Comparison of ENCODE assay signal across 9 mouse cellular contexts in genomic region chr12:116486404-116486730, GRCm38 (mm10). TPM values are rescaled to one million over a fixed set of nuclear protein-coding genes. Genes with fewer than 3 reads are reported as not detected.
A peak's percentile ranks its signal among the peaks of the same experiment; 100 is the strongest.
DNase-seq lines count a peak whose midpoint lies in the region; ATAC-seq and TF ChIP-seq lines count a peak whose summit lies in the region.
"Had no signal": no experiment of that assay in that cellular context is flagged by ENCODE, and none has a peak within 500 bp of the region (broad histone marks: within the 10 kb centered on the region; RNA-seq: fewer than 3 reads in every experiment).

No protein-coding gene starts in this region.

- H3K4me2 ChIP-seq in kidney, embryonic 14.5 days (replicated peaks; ENCODE audit: low read depth, low read length), result peak overlapping the region; percentile 98
- peak overlapping the region; percentile 99 for H3K4me2 ChIP-seq in embryonic facial prominence, embryonic 13.5 days
- peak overlapping the region; percentile 90 for H3K4me2 ChIP-seq in intestine, postnatal 0 days (replicated peaks; ENCODE audit: low read depth)
- H3K4me2 ChIP-seq in neural tube, embryonic 11.5 days (ENCODE audit: low read depth), result peak overlapping the region; percentile 92

- H3K4me1 ChIP-seq in kidney, embryonic 14.5 days (ENCODE audit: control insufficient read depth, insufficient read depth, low read length), result peaks cover 3% of the 10 kb centered on the region; the same call in 1 of the 2 replicates
- H3K4me1 ChIP-seq in embryonic facial prominence, embryonic 13.5 days, result peaks cover 9% of the 10 kb centered on the region
- H3K4me1 ChIP-seq in intestine, postnatal 0 days (replicated peaks; ENCODE audit: control insufficient read depth, insufficient read depth, low read length), result peaks cover 4% of the 10 kb centered on the region; the same call in 1 of the 2 replicates
- H3K4me1 ChIP-seq in neural tube, embryonic 11.5 days (ENCODE audit: control insufficient read depth, insufficient read depth, low read length), result peaks cover 4% of the 10 kb centered on the region; the same call in 1 of the 2 replicates

- no peak for TF ChIP-seq CTCF in intestine, postnatal 0 days (IDR thresholded peaks at IDR 0.05; ENCODE audit: low read depth)

- ATAC-seq in kidney, embryonic 14.5 days (ENCODE audit: low FRiP score, low TSS enrichment), result no peak
- ATAC-seq in embryonic facial prominence, embryonic 13.5 days (ENCODE audit: insufficient number of reproducible peaks, insufficient read depth, low FRiP score, low TSS enrichment, low read depth), result no peak
- ATAC-seq in intestine, postnatal 0 days, result no peak
- no peak for ATAC-seq in neural tube, embryonic 11.5 days (ENCODE audit: insufficient read depth, low FRiP score, low TSS enrichment)

- 5% methylated on average over 10 of the region's 10 CpGs for WGBS in kidney, embryonic 14.5 days
- WGBS in embryonic facial prominence, embryonic 13.5 days, result 3% methylated on average over 10 of the region's 10 CpGs
- 4% methylated on average over 10 of the region's 10 CpGs for WGBS in intestine, postnatal 0 days
- 9% methylated on average over 8 of the region's 10 CpGs for WGBS in neural tube, embryonic 11.5 days

- H3K27me3 ChIP-seq in kidney, embryonic 14.5 days (ENCODE audit: control insufficient read depth, insufficient read depth, low read length), result peaks cover 10% of the 10 kb centered on the region
- H3K27me3 ChIP-seq in embryonic facial prominence, embryonic 13.5 days, result peaks cover 32% of the 10 kb centered on the region
- peaks cover 12% of the 10 kb centered on the region; the same call in 1 of the 2 replicates for H3K27me3 ChIP-seq in intestine, postnatal 0 days (replicated peaks; ENCODE audit: control insufficient read depth, insufficient read depth, low read length)
- H3K27me3 ChIP-seq in neural tube, embryonic 11.5 days (ENCODE audit: control insufficient read depth, insufficient read depth, low read length), result peaks cover 4% of the 10 kb centered on the region; the same call in 1 of the 2 replicates

- no peaks in the 10 kb centered on the region for H3K36me3 ChIP-seq in kidney, embryonic 14.5 days (ENCODE audit: control insufficient read depth, insufficient read depth, low read length)
- no peaks in the 10 kb centered on the region for H3K36me3 ChIP-seq in embryonic facial prominence, embryonic 13.5 days
- H3K36me3 ChIP-seq in intestine, postnatal 0 days (ENCODE audit: control insufficient read depth, insufficient read depth), result no peaks in the 10 kb centered on the region
- H3K36me3 ChIP-seq in neural tube, embryonic 11.5 days (ENCODE audit: control insufficient read depth, insufficient read depth, low read length), result no peaks in the 10 kb centered on the region

- no peak overlapping the region for H3K27ac ChIP-seq in kidney, embryonic 14.5 days (ENCODE audit: low read depth, low read length)
- no peak overlapping the region for H3K27ac ChIP-seq in embryonic facial prominence, embryonic 13.5 days
- H3K27ac ChIP-seq in intestine, postnatal 0 days (ENCODE audit: low read depth, low read length), result no peak overlapping the region
- H3K27ac ChIP-seq in neural tube, embryonic 11.5 days (ENCODE audit: low read depth, low read length), result peak overlapping the region; percentile 67; the same call in 1 of the 2 replicates

- no peak overlapping the region for H3K9ac ChIP-seq in kidney, embryonic 14.5 days (ENCODE audit: low read depth, low read length)
- H3K9ac ChIP-seq in embryonic facial prominence, embryonic 13.5 days, result peak overlapping the region; percentile 54; the same call in 1 of the 2 replicates
- no peak overlapping the region for H3K9ac ChIP-seq in intestine, postnatal 0 days (ENCODE audit: low read depth, low read length)
- peak overlapping the region; percentile 61 for H3K9ac ChIP-seq in neural tube, embryonic 11.5 days (ENCODE audit: low read length)

- no peaks in the 10 kb centered on the region for H3K9me3 ChIP-seq in kidney, embryonic 14.5 days (ENCODE audit: control insufficient read depth, low read length)
- H3K9me3 ChIP-seq in embryonic facial prominence, embryonic 13.5 days, result no peaks in the 10 kb centered on the region
- no peaks in the 10 kb centered on the region for H3K9me3 ChIP-seq in intestine, postnatal 0 days (ENCODE audit: control insufficient read depth)
- H3K9me3 ChIP-seq in neural tube, embryonic 11.5 days (ENCODE audit: control insufficient read depth, low read length), result no peaks in the 10 kb centered on the region

- no peak for DNase-seq in kidney, adult 11 months
- DNase-seq in neural tube, embryonic 11.5 days (ENCODE audit: low spot score), result no peak
- no peak for DNase-seq in adrenal gland, postnatal 10 days
- no peak for DNase-seq in ovary, postnatal 14 days (ENCODE audit: low spot score)
- no peak for DNase-seq in frontal cortex, postnatal 25 days (ENCODE audit: low spot score in 2 of 2)

- H3K4me3 ChIP-seq in kidney, embryonic 14.5 days (ENCODE audit: low read length), result peak overlapping the region; percentile 48
- peak overlapping the region; percentile 55 for H3K4me3 ChIP-seq in embryonic facial prominence, embryonic 13.5 days
- peak overlapping the region; percentile 52 for H3K4me3 ChIP-seq in intestine, postnatal 0 days (ENCODE audit: low read depth, low read length)
- peak overlapping the region; percentile 62 for H3K4me3 ChIP-seq in neural tube, embryonic 11.5 days (ENCODE audit: low read depth, low read length)

RNA-seq across cellular contexts. Expression of gene Ptprn2, which starts 0.8 kb away (rescaled TPM):
- 0.08 TPM in 1 of 2 replicates, not detected in the other for polyA plus RNA-seq in kidney, embryonic 14.5 days (2014; fragmentation: Nextera tagmentation; extraction: Ambion mirVana)
- polyA plus RNA-seq in embryonic facial prominence, embryonic 13.5 days (2015; fragmentation: Nextera tagmentation; extraction: Ambion mirVana), result 0.08 and 0.15 TPM in 2 replicates
- polyA plus RNA-seq in intestine, postnatal 0 days (2015; fragmentation: Nextera tagmentation; extraction: Ambion mirVana), result 1.2 and 1.3 TPM in 2 replicates
- polyA plus RNA-seq in neural tube, embryonic 11.5 days (2014; fragmentation: Nextera tagmentation; extraction: Ambion mirVana), result 2.9 and 3.0 TPM in 2 replicates
- total RNA-seq in adrenal gland, postnatal 10 days (2021), result 10 to 100 TPM; 13.1 to 17.2 TPM
- polyA plus RNA-seq: Patski had no signal

Comparison
In these comparisons a context has a peak if more than half of its experiments do, and no peak if none do; other contexts are left out.
1. H3K9ac ChIP-seq: peak in embryonic facial prominence, embryonic 13.5 days (single experiment) and neural tube, embryonic 11.5 days (single experiment); none in kidney, embryonic 14.5 days (single experiment) and intestine, postnatal 0 days (single experiment).
2. Peak in every context shown above with its lines, with median percentiles within 50 percentile points of each other: H3K4me2 ChIP-seq and H3K4me3 ChIP-seq.